Mouse (Mus musculus) small intestine, adult 2 months (tissue): ENCODE data around the gene Frmd8.

Source experiments
- CTCF ChIP-seq: fragments of 200-500 bp; IDR thresholded peaks from 2 replicates; pipeline ENCODE4 v1.5.1; 2012; ENCODE audit warnings: low read depth, mild to moderate bottlenecking, control low read depth, inconsistent platforms, low read length, moderate library complexity, mixed read lengths; ENCODE audit not compliant: insufficient replicate concordance, insufficient read length; ENCODE audit errors: extremely low read depth
- POLR2A ChIP-seq: fragments of 200-500 bp; IDR thresholded peaks from 2 replicates; pipeline ENCODE4 v1.6.1; 2012; ENCODE audit warnings: low read depth, mild to moderate bottlenecking, control low read depth, inconsistent platforms, low read length, moderate library complexity

DNA sequence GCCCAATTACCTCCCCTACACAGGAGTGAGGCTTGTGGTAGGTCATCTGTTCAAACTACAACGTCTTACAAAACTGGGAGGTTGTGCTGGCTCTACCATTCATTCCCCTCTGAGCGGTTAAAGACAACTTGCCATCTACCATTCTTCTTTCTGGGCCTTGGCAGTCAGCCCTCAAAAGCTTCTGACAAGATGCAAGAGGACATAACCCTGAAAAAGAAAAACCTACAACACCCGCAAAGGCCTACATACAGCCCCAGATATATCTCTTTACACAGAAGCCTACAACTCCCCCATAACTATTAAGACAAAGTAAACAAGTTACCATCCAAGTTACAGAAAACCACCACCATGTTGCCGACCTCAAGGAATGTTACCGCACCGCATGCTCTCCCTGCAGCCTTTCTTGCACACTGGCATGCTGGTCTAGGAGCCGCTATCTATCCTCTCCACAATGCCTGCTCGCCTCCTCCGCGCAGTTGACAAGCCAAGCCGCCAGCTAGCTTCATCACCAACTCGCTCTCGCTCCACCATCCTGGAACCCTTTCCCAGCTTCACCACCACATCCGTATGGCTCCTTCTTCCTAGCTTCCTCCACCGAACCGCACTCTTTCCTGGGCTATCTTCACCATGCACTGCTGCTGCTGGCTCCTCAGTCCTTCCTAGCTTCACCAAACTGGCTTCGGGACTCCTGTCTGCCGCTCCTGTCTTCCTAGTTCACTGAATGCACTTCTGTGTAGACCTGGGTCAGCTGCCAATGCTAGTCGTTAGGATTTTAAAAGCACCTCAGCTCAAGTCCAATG, 74.2 kb downstream of the Frmd8 start:
- TF ChIP-seq POLR2A (0 out of 2 replicates have a peak, but pooled peaks have one; percentile 37), CTCF (no peak)
